1 mouse cellular context compared by ENCODE assay signal in genomic region chr1:192130202-192130601, GRCm38 (mm10).
TF ChIP-seq lines count a peak whose summit lies in the region.

No protein-coding gene starts in this region.

TF ChIP-seq in MEL, 35 proteins besides CTCF, POLR2A, EP300 and RAD21 (continued from another document):
- TF ChIP-seq MEF2A (IDR thresholded peaks at IDR 0.05; ENCODE audit: extremely low read depth, insufficient replicate concordance, low read depth, low read length, poor library complexity, severe bottlenecking), result no peak
- TF ChIP-seq MXI1 (IDR thresholded peaks at IDR 0.05; ENCODE audit: low read depth, low read length), result 0 out of 2 replicates have a peak, but pooled peaks have one; percentile 30
- TF ChIP-seq POLR2AphosphoS2 (IDR thresholded peaks at IDR 0.05; ENCODE audit: low read length), result no peak
- TF ChIP-seq ELF1 (IDR thresholded peaks at IDR 0.05; ENCODE audit: low read depth, low read length), result no peak
- TF ChIP-seq CHD2 (IDR thresholded peaks at IDR 0.05; ENCODE audit: low read length), result no peak
- TF ChIP-seq USF1 (IDR thresholded peaks at IDR 0.05; ENCODE audit: low read depth, low read length), result no peak
